Mouse (Mus musculus) megakaryocyte, embryonic 14.5 days (primary cell): Measurements from ENCODE around the gene Snx29.

Source experiments
- FLI1 ChIP-seq: IDR thresholded peaks from 2 replicates; pipeline ENCODE4 v1.6.1; 2012; ENCODE audit warnings: low read length, inconsistent platforms, mixed read lengths
- GATA1 ChIP-seq: IDR thresholded peaks from 3 replicates; pipeline ENCODE4 v1.6.1; 2012; ENCODE audit warnings: mixed read lengths, low read length, inconsistent platforms, borderline replicate concordance

- TF ChIP-seq GATA1 (no peak), FLI1 (no peak)
These were observed 83.5 kb downstream of the Snx29 start for GRCm38 (mm10) chr16:11406201-11406600.
